Mouse (Mus musculus) forebrain, embryonic 16.5 days (tissue): ENCODE measurements around the gene Rftn1. TPM values are rescaled to one million over a fixed set of nuclear protein-coding genes. Genes with fewer than 3 reads are reported as not detected.
A peak's percentile ranks its signal among the peaks of the same experiment; 100 is the strongest.

Experiments
- ATAC-seq: fragments of 200-750 bp; cut with Nextera tagmentation; 2 replicates; pipeline ENCODE4 v1.8.0; 2017; ENCODE audit warnings: mild to moderate bottlenecking, moderate library complexity
- H3K27ac ChIP-seq: fragments of 300-500 bp; sonication (generic); 2 replicates; pipeline ENCODE4 v1.5.1; 2014; ENCODE audit warnings: low read length, control low read depth
- H3K27me3 ChIP-seq: fragments of 300-500 bp; sonication (generic); replicated peaks from 2 replicates; pipeline ENCODE4 v1.6.1; 2014; ENCODE audit warnings: low read length; ENCODE audit not compliant: control insufficient read depth, insufficient read depth
- H3K36me3 ChIP-seq: fragments of 300-500 bp; sonication (generic); 2 replicates; pipeline ENCODE4 v1.6.1; 2014; ENCODE audit not compliant: control insufficient read depth, insufficient read depth
- H3K4me1 ChIP-seq: fragments of 300-500 bp; sonication (generic); replicated peaks from 2 replicates; pipeline ENCODE4 v1.6.1; 2014; ENCODE audit warnings: low read length; ENCODE audit not compliant: control insufficient read depth, insufficient read depth
- H3K4me2 ChIP-seq: fragments of 300-500 bp; sonication (generic); 2 replicates; pipeline ENCODE4 v1.6.1; 2014; ENCODE audit warnings: mild to moderate bottlenecking, low read length, control low read depth
- H3K4me3 ChIP-seq: fragments of 300-500 bp; sonication (generic); replicated peaks from 2 replicates; pipeline ENCODE4 v1.5.1; 2014; ENCODE audit warnings: mild to moderate bottlenecking, low read length, control low read depth
- H3K9ac ChIP-seq: fragments of 300-500 bp; sonication (generic); replicated peaks from 2 replicates; pipeline ENCODE4 v1.6.1; 2014; ENCODE audit warnings: low read depth, low read length, control low read depth
- H3K9me3 ChIP-seq: fragments of 300-500 bp; sonication (generic); 2 replicates; pipeline ENCODE4 v1.6.1; 2016; ENCODE audit warnings: low read length; ENCODE audit not compliant: control insufficient read depth
- WGBS: fragments of 180-500 bp; shearing (Covaris S2); extraction: QIAGEN DNeasy Blood & Tissue Kit; methylation state at CpG from one replicate; pipeline ENCODE4 v1.1.7; 2014; 5-methylcytosine and 5-hydroxymethylcytosine counted together
- polyA plus RNA-seq: library from polyadenylated mRNA; unstranded; fragments of >200 nt; fragmentation: Nextera tagmentation; extraction: Ambion mirVana; gene quantifications from 2 replicates; pipeline ENCODE4 v1.2.1, GENCODE M21; 2015

The Rftn1 gene
- polyA plus RNA-seq, 1 experiment from 2014 or later: 24.6 TPM

DNA sequence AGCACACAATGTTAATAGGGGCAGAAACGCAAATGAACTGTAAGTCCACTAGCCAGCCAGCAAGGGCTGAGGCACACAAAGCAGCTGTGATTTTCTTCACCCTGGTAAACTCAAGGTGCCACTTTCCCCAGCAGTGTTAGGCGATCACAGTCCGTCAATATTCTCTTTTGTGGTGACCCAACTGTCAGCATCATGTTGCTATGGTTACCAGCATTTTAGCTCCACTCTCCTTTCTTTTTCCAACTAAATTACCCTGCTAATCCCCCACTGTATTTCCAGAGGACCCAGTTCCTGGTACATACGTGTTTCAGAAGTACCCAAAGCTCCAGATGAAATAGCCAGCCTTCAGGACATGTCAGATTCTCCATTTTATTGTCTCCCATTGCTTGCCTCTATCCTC is 169.1 kb downstream of the Rftn1 start:
- H3K4me3 ChIP-seq: no peak overlapping the region
- no peaks in the 10 kb centered on the region for H3K27me3 ChIP-seq
- no peaks in the 10 kb centered on the region for H3K9me3 ChIP-seq
- peaks cover 33% of the 10 kb centered on the region for H3K4me1 ChIP-seq
- H3K4me2 ChIP-seq: peak overlapping the region; percentile 15; the same call in 1 of the 2 replicates
- no peaks in the 10 kb centered on the region for H3K36me3 ChIP-seq
- H3K9ac ChIP-seq: no peak overlapping the region
- peak; percentile 46 for ATAC-seq
- H3K27ac ChIP-seq: peak overlapping the region; percentile 63
- WGBS: under 1% methylated on average over 4 of the region's 4 CpGs

GRCm38 (mm10) chr17:50020211-50021001 is 170.1 kb downstream of the Rftn1 start:
- peak overlapping the region; percentile 41 for H3K9ac ChIP-seq
- H3K27me3 ChIP-seq: no peaks in the 10 kb centered on the region
- WGBS: 31% methylated on average over 16 of the region's 16 CpGs
- peak overlapping the region; percentile 86 for H3K27ac ChIP-seq
- ATAC-seq: peak; percentile 82
- peak overlapping the region; percentile 18 for H3K4me2 ChIP-seq
- H3K36me3 ChIP-seq: no peaks in the 10 kb centered on the region
- no peak overlapping the region for H3K4me3 ChIP-seq
- H3K4me1 ChIP-seq: peaks cover 33% of the 10 kb centered on the region
- no peaks in the 10 kb centered on the region for H3K9me3 ChIP-seq

DNA sequence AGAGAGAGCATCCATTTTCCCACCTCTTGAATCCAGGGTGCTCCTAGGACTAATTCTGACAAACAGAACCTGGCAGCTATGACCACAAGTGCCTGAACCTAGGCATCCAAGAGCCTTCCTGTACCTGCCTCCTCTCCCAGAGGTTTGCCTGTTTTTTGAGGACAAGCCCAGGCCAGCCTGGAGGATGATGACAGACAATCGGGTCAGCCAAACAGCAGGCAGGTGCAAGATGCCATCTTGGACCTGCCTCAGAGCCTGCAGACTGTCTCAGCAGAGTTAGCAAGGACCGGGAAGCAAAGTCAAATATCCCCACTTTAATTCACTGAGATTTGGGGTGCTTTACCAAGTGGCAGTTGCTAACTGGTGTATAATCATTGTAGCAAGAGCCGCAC is 170.7 kb downstream of the Rftn1 start:
- Histone ChIP-seq H3K27me3 (no peaks in the 10 kb centered on the region), H3K36me3 (no peaks in the 10 kb centered on the region), H3K27ac (peak overlapping the region; percentile 86), H3K9ac (peak overlapping the region; percentile 11; the same call in 1 of the 2 replicates), H3K9me3 (no peaks in the 10 kb centered on the region), H3K4me2 (no peak overlapping the region), H3K4me1 (peaks cover 33% of the 10 kb centered on the region), H3K4me3 (no peak overlapping the region)
- 75% methylated on average over 3 of the region's 3 CpGs for WGBS
- no peak for ATAC-seq

GRCm38 (mm10) chr17:50019090-50019489 is 171.4 kb downstream of the Rftn1 start:
- 37% methylated on average over 5 of the region's 5 CpGs for WGBS
- no peaks in the 10 kb centered on the region for H3K9me3 ChIP-seq
- H3K4me3 ChIP-seq: no peak overlapping the region
- no peak overlapping the region for H3K9ac ChIP-seq
- peak; percentile 56 for ATAC-seq
- peak overlapping the region; percentile 34; the same call in 1 of the 2 replicates for H3K27ac ChIP-seq
- no peak overlapping the region for H3K4me2 ChIP-seq
- H3K4me1 ChIP-seq: peaks cover 33% of the 10 kb centered on the region
- H3K27me3 ChIP-seq: no peaks in the 10 kb centered on the region
- H3K36me3 ChIP-seq: no peaks in the 10 kb centered on the region

- no peak for ATAC-seq
- Histone ChIP-seq H3K27me3 (no peaks in the 10 kb centered on the region), H3K4me2 (no peak overlapping the region), H3K36me3 (no peaks in the 10 kb centered on the region), H3K9ac (no peak overlapping the region), H3K4me3 (no peak overlapping the region), H3K27ac (no peak overlapping the region), H3K9me3 (no peaks in the 10 kb centered on the region), H3K4me1 (peaks cover 11% of the 10 kb centered on the region)
- 92% methylated on average over 9 of the region's 9 CpGs for WGBS
Measured at GRCm38 (mm10) chr17:50014708-50015107, 175.8 kb downstream of the Rftn1 start.

- 92% methylated on average over 2 of the region's 2 CpGs for WGBS
- H3K27me3 ChIP-seq: no peaks in the 10 kb centered on the region
- peaks cover 2% of the 10 kb centered on the region for H3K4me1 ChIP-seq
- no peak overlapping the region for H3K4me3 ChIP-seq
- no peak for ATAC-seq
- no peak overlapping the region for H3K4me2 ChIP-seq
- no peaks in the 10 kb centered on the region for H3K36me3 ChIP-seq
- no peaks in the 10 kb centered on the region for H3K9me3 ChIP-seq
- no peak overlapping the region for H3K27ac ChIP-seq
- no peak overlapping the region for H3K9ac ChIP-seq
Measured at GRCm38 (mm10) chr17:50013848-50014247, 176.6 kb downstream of the Rftn1 start.

DNA sequence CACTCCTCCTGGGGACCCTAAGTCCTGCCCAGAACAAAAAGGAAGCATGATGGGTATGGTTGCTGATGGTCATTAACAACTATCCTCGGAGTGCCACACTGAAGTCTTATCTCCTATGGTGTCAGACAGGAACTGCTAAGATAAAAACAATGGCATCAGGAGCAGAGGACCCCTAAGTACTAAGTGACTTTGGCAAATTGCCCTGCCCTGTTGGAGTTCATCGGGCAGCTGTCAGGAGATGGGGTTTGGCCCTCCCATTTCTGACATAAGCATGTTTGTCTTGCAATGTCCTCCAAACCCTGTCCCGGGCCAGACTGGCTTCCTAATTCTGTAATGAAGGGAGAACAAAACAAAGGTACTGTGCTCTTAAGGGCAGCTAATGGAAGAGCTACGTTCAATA is 180.4 kb downstream of the Rftn1 start:
- H3K4me2 ChIP-seq: no peak overlapping the region
- H3K9ac ChIP-seq: no peak overlapping the region
- H3K4me1 ChIP-seq: peaks cover 20% of the 10 kb centered on the region
- no peaks in the 10 kb centered on the region for H3K36me3 ChIP-seq
- no peaks in the 10 kb centered on the region for H3K27me3 ChIP-seq
- no peak overlapping the region for H3K27ac ChIP-seq
- no peaks in the 10 kb centered on the region for H3K9me3 ChIP-seq
- 70% methylated on average over 4 of the region's 4 CpGs for WGBS
- ATAC-seq: no peak
- H3K4me3 ChIP-seq: no peak overlapping the region

DNA sequence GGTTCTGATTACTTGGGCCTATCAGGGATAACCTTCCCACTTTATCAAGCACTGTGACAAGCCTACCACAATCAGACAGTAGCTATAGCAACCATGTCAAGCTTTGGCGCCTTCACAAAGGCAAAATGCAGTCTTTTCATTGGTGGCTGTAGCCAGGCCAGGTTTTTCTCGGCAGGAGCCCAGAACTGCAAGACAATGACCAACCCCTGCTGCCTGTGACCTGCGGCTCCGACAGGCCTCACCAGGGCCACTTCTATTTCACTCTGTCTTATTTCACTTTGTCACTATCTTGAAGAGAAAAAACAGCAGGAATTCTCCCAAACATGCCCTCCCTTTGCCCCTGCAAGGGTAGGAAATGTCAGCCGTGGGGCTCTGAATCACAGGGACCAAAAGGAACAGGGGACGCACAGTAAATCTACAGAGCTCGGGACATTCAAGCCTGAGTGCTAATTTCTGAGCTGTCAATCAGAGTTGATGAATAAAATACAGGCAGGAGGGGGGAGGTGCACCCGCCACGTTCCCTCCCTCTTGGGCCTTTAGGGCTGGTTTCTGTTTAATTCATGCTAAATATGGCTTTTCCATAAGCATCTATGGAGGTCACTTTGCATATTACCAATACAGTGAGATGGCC is 183.6 kb downstream of the Rftn1 start:
- Histone ChIP-seq H3K9ac (0 out of 2 replicates have a peak overlapping the region, but pooled peaks have one; percentile 8), H3K4me1 (peaks cover 20% of the 10 kb centered on the region), H3K27me3 (no peaks in the 10 kb centered on the region), H3K27ac (peak overlapping the region; percentile 94), H3K4me3 (0 out of 2 replicates have a peak overlapping the region, but pooled peaks have one; percentile 4), H3K36me3 (no peaks in the 10 kb centered on the region), H3K9me3 (no peaks in the 10 kb centered on the region), H3K4me2 (peak overlapping the region; percentile 40)
- 2% methylated on average over 9 of the region's 9 CpGs for WGBS
- peak; percentile 95 for ATAC-seq

- no peak; the same call in 1 of the 2 replicates for ATAC-seq
- Histone ChIP-seq H3K9me3 (no peaks in the 10 kb centered on the region), H3K4me2 (no peak overlapping the region; the same call in 1 of the 2 replicates), H3K4me1 (peaks cover 20% of the 10 kb centered on the region), H3K9ac (no peak overlapping the region), H3K4me3 (no peak overlapping the region), H3K27me3 (no peaks in the 10 kb centered on the region), H3K27ac (peak overlapping the region; percentile 94), H3K36me3 (no peaks in the 10 kb centered on the region)
- 9% methylated on average over 7 of the region's 7 CpGs for WGBS
Measured at GRCm38 (mm10) chr17:50006338-50006720, 184.1 kb downstream of the Rftn1 start.
